Mouse (Mus musculus) lung, embryonic 14.5 days (tissue): Measurements from ENCODE around the gene 4930404N11Rik. TPM values are rescaled to one million over a fixed set of nuclear protein-coding genes. Genes with fewer than 3 reads are reported as not detected.

Experiments used
- ATAC-seq: fragments of 200-750 bp; cut with Nextera tagmentation; 2 replicates; pipeline ENCODE4 v1.8.0; 2017; ENCODE audit warnings: mild to moderate bottlenecking, moderate TSS enrichment, moderate library complexity; ENCODE audit not compliant: insufficient read depth
- DNase-seq: peaks from one replicate; pipeline ENCODE4 v3.0.0-alpha.2; 2015
- H3K27ac ChIP-seq: fragments of 300-500 bp; sonication (generic); 2 replicates; pipeline ENCODE4 v1.5.1; 2014; ENCODE audit warnings: low read depth, mild to moderate bottlenecking, moderate library complexity
- H3K27me3 ChIP-seq: fragments of 300-500 bp; sonication (generic); 2 replicates; pipeline ENCODE4 v1.6.1; 2014; ENCODE audit warnings: low read length, control low read depth; ENCODE audit not compliant: insufficient read depth
- H3K36me3 ChIP-seq: fragments of 300-500 bp; sonication (generic); 2 replicates; pipeline ENCODE4 v1.6.1; 2014; ENCODE audit warnings: control low read depth; ENCODE audit not compliant: insufficient read depth
- H3K4me1 ChIP-seq: fragments of 300-500 bp; sonication (generic); 2 replicates; pipeline ENCODE4 v1.6.1; 2014; ENCODE audit warnings: antibody characterized with exemption, control low read depth; ENCODE audit not compliant: insufficient read depth
- H3K4me2 ChIP-seq: fragments of 300-500 bp; sonication (generic); 2 replicates; pipeline ENCODE4 v1.6.1; 2014; ENCODE audit warnings: mild to moderate bottlenecking
- H3K4me3 ChIP-seq: fragments of 300-500 bp; sonication (generic); 2 replicates; pipeline ENCODE4 v1.5.1; 2014; ENCODE audit warnings: low read depth, low read length
- H3K9ac ChIP-seq: fragments of 300-500 bp; sonication (generic); 2 replicates; pipeline ENCODE4 v1.6.1; 2014
- H3K9me3 ChIP-seq: fragments of 300-500 bp; sonication (generic); 2 replicates; pipeline ENCODE4 v1.6.1; 2016; ENCODE audit warnings: low read depth, low read length, control low read depth
- CTCF ChIP-seq: IDR thresholded peaks from 2 replicates; pipeline ENCODE4 v1.5.1; 2016; ENCODE audit warnings: antibody characterized with exemption, low read depth
- WGBS: fragments of 180-500 bp; shearing (Covaris S2); extraction: QIAGEN DNeasy Blood & Tissue Kit; methylation state at CpG from one replicate; pipeline ENCODE4 v1.1.7; 2014; 5-methylcytosine and 5-hydroxymethylcytosine counted together
- polyA plus RNA-seq: library from polyadenylated mRNA; unstranded; fragments of >200 nt; fragmentation: Nextera tagmentation; extraction: Ambion mirVana; gene quantifications from 2 replicates; pipeline ENCODE4 v1.2.1, GENCODE M21; 2014

The 4930404N11Rik gene
- polyA plus RNA-seq, 1 experiment from 2014 or later: 0.92 TPM

DNA sequence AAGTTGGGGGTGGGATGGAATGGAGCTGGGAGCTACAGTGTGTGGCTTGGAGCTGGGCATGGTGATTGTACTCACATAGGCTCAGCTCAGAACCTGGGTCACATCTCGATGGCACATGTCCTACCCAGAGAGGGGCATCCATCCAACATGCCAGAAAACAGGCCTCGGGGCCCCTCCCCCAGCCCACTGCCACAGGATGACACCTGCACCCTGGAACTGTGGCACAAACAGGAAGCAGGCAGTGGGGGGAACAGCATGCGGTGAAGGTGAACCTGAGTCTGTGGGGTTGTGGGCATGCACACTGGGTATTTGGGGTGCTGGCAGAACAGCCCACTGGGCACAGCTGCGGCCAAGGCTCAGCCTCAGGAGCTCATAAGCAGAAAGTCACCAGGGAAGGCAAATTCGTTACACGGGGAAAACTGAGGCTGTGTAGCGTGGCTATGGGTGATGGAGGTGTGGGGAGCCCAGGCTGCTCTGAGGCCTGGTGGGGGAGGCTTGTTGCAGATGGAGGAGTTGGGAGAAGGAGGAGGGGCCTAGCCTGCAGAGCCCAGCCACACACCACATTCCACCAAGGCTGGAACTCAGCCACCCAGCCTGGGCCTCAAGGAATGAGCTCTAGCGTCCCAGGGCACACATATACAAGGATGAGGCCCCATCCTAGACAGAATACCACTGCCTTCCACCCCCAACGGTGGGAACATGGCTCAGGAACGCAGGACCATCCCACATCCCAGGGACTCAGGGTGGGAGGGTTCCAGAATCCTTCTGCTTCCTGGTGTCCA lies 36.2 kb downstream of the 4930404N11Rik start:
- H3K27me3 ChIP-seq: peaks cover 11% of the 10 kb centered on the region
- 44% methylated on average over 10 of the region's 10 CpGs for WGBS
- ATAC-seq (peak; percentile 81), DNase-seq (peak; percentile 93)
- peaks cover 27% of the 10 kb centered on the region for H3K36me3 ChIP-seq
- H3K4me2 ChIP-seq: peak overlapping the region; percentile 51
- H3K27ac ChIP-seq: peak overlapping the region; percentile 95
- peak overlapping the region; percentile 19 for H3K4me3 ChIP-seq
- peak overlapping the region; percentile 13; the same call in 1 of the 2 replicates for H3K9ac ChIP-seq
- H3K9me3 ChIP-seq: no peaks in the 10 kb centered on the region
- no peak for TF ChIP-seq CTCF
- peaks cover 30% of the 10 kb centered on the region for H3K4me1 ChIP-seq

DNA sequence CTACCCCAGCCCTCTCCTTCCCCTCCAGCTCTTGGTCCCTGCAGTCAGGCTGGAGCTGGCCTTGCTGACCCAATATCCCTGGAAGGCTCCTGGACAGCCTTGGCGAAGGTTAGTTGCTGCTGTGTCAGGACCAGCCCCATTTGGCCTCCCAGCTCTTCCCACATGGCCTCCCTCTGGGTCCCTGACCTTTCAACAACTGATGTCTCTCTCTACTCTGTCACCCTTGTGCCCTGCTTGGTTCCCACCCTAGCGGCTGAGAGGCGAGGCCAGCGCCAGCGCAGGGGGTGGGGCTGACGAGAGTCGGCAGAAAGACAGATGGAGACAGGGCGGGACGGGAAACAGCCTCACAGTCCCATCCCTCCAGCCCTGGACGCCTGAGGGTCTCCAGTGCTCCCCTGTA lies 37.2 kb downstream of the 4930404N11Rik start, which contains the start of gene Tbxa2r:
Gene Tbxa2r (plus strand): TSS at position 346 of the 400 bp plus-strand sequence.
- Histone ChIP-seq H3K9me3 (no peaks in the 10 kb centered on the region), H3K4me2 (peak within 1 kb of the TSS; percentile 51), H3K27me3 (peaks cover 11% of the 10 kb centered on the region), H3K4me3 (peak within 1 kb of the TSS; percentile 19), H3K36me3 (peaks cover 37% of the 10 kb centered on the region), H3K27ac (peak within 1 kb of the TSS; percentile 95), H3K4me1 (peaks cover 28% of the 10 kb centered on the region), H3K9ac (peak within 1 kb of the TSS; percentile 13; the same call in 1 of the 2 replicates)
- DNase-seq (peak; percentile 74), ATAC-seq (peak; percentile 52)
- 6% methylated on average over 10 of the region's 10 CpGs for WGBS
- 0 out of 2 replicates have a peak, but pooled peaks have one; percentile 25 for TF ChIP-seq CTCF

DNA sequence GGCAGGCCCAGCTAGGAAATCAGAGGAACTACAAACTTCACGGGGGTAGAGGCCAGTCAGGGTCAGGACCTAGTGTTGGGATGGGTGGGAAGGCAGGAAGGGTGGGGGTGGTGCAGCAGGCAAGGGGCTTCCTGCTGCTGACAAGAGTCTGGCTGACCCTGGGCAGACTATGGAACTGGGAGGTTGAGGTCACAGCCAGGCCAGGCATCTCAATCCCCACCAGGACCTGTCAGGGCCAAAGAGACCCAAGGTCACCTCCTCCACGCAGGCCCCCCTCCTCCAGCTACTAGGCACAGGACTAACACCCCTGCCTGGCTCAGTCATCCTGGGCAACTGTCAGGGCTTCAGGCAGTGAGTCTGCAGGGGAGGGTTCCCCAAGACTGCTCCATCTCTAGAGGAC lies 37.7 kb downstream of the 4930404N11Rik start:
- Histone ChIP-seq H3K27me3 (peaks cover 9% of the 10 kb centered on the region), H3K36me3 (peaks cover 41% of the 10 kb centered on the region), H3K9me3 (no peaks in the 10 kb centered on the region), H3K4me1 (peaks cover 28% of the 10 kb centered on the region), H3K4me3 (0 out of 2 replicates have a peak overlapping the region, but pooled peaks have one; percentile 19), H3K27ac (peak overlapping the region; percentile 95), H3K9ac (no peak overlapping the region), H3K4me2 (peak overlapping the region; percentile 51; the same call in 1 of the 2 replicates)
- 20% methylated on average over 2 of the region's 2 CpGs for WGBS
- DNase-seq (no peak), ATAC-seq (peak; percentile 1; the same call in 1 of the 2 replicates)
- no peak for TF ChIP-seq CTCF

DNA sequence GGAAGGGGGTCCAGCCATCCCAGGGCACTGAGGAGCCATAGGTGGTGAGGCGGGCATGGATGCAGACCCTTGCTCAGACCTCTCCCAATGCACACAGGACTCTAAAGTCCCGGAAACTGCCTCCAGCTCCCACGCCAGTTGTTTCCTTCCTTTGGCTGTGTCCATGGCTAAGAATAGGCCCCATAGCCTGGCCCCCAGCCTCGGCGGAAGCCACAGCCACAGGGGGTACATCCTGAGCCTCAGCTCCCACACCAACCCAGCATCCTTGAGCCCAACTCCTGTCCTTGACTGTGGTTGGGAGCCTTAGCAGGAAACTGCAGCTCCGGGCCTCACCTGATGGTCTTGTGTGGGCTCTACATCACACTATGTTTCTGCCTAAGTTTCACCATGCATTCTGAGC lies 38.8 kb downstream of the 4930404N11Rik start:
- H3K4me2 ChIP-seq: no peak overlapping the region

DNA sequence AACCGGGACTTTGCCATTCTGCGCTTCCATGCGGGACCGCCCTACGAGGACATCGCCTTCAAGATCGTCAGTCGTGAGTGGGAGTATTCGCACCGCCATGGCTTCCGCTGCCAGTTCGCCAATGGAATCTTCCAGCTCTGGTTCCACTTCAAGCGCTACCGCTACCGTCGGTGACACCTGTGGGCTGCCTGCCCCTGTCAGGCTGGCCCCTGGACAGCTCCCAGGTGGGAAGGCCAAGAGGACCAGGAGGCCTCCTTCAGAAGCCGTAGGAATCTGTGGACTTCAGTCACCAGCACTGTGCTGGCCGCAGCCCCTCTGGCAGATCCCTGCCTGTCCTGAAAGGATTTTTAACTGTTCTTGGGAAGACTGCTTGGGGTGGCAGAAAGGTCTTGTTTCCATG lies 39.8 kb downstream of the 4930404N11Rik start:
- 88% methylated on average over 18 of the region's 18 CpGs for WGBS
- Histone ChIP-seq H3K4me2 (no peak overlapping the region), H3K9ac (no peak overlapping the region), H3K27me3 (no peaks in the 10 kb centered on the region), H3K27ac (0 out of 2 replicates have a peak overlapping the region, but pooled peaks have one; percentile 42), H3K9me3 (no peaks in the 10 kb centered on the region), H3K4me3 (no peak overlapping the region), H3K4me1 (peaks cover 23% of the 10 kb centered on the region), H3K36me3 (peaks cover 51% of the 10 kb centered on the region)
- DNase-seq (no peak), ATAC-seq (no peak)
- no peak for TF ChIP-seq CTCF

More for the DNA sequence above, 38.8 kb downstream of the 4930404N11Rik start:
- Histone ChIP-seq H3K27ac (peak overlapping the region; percentile 47; the same call in 1 of the 2 replicates), H3K27me3 (no peaks in the 10 kb centered on the region), H3K9ac (no peak overlapping the region), H3K9me3 (no peaks in the 10 kb centered on the region), H3K4me3 (no peak overlapping the region), H3K36me3 (peaks cover 51% of the 10 kb centered on the region), H3K4me1 (peaks cover 25% of the 10 kb centered on the region)
- WGBS: 68% methylated on average over 6 of the region's 6 CpGs
- no peak for TF ChIP-seq CTCF
- ATAC-seq (no peak), DNase-seq (peak; percentile 60)

DNA sequence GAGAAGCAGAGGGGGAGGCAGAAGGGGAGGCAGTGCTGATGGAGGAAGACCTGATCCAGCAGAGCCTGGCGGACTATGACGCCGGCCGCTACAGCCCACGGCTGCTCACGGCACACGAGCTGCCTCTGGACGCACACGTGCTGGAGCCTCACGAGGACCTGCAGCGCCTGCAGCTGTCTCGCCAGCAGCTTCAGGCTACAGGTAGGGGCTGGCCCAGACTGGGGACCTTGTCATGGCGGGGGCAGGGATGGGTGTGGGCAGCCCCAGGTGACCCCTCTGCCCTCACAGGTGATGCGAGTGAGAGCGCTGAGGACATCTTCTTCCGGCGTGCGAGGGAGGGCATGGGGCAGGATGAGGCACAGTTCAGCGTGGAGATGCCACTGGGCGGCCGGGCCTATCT lies 40.4 kb downstream of the 4930404N11Rik start:
- WGBS: 93% methylated on average over 21 of the region's 21 CpGs
- TF ChIP-seq CTCF: no peak
- Histone ChIP-seq H3K9ac (no peak overlapping the region), H3K4me1 (peaks cover 18% of the 10 kb centered on the region), H3K27ac (no peak overlapping the region), H3K9me3 (no peaks in the 10 kb centered on the region), H3K27me3 (no peaks in the 10 kb centered on the region), H3K4me2 (no peak overlapping the region), H3K4me3 (no peak overlapping the region), H3K36me3 (peaks cover 51% of the 10 kb centered on the region)
- DNase-seq: no peak
- no peak for ATAC-seq

DNA sequence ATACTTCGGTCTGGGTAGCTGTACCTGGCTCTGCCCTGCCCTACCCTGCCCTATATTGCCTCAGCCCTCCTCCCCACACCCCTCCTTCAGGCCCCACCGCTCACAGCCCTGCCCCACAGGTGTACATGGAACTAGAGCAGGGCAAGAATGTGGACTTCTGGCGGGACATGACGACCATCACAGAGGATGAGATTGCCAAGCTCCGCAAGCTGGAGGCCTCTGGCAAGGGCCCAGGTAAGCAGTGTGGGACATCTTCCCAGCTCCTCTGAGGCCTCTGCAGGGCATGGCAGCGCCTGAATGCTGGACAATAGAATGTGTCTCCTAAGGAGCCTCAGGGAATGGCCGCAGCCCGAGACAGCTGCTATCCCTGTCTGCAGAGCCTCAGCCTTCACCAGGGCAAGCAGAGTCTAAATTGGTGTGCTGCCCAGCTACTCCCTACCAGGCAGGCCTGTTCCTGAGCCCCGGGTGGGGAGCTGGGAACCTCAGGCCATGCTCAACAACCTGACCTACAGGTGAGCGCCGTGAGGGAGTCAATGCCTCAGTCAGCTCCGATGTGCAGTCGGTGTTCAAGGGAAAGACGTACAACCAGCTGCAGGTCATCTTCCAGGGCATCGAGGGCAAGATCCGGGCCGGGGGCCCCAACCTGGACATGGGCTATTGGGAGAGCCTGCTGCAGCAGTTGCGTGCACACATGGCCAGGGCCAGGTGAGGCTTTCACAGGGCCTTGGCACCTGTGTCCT lies 41.7 kb downstream of the 4930404N11Rik start:
- 93% methylated on average over 18 of the region's 18 CpGs for WGBS
- H3K27me3 ChIP-seq: no peaks in the 10 kb centered on the region
- no peak overlapping the region for H3K27ac ChIP-seq
- peaks cover 52% of the 10 kb centered on the region for H3K36me3 ChIP-seq
- ATAC-seq (no peak), DNase-seq (no peak)
- no peaks in the 10 kb centered on the region for H3K9me3 ChIP-seq
- no peak overlapping the region for H3K4me3 ChIP-seq
- H3K4me2 ChIP-seq: no peak overlapping the region
- peaks cover 17% of the 10 kb centered on the region for H3K4me1 ChIP-seq
- TF ChIP-seq CTCF: no peak
- H3K9ac ChIP-seq: no peak overlapping the region
